Comparison of ENCODE assay signal across 18 mouse cellular contexts in genomic region chr4:31268825-31269495, GRCm38 (mm10).
DNase-seq lines count a peak whose midpoint lies in the region; ATAC-seq and TF ChIP-seq lines count a peak whose summit lies in the region.
"Had no signal": no experiment of that assay in that cellular context is flagged by ENCODE, and none has a peak within 500 bp of the region (broad histone marks: within the 10 kb centered on the region; RNA-seq: fewer than 3 reads in every experiment).

No protein-coding gene starts in this region.

- no peaks in the 10 kb centered on the region for H3K4me1 ChIP-seq in liver, embryonic 15.5 days (replicated peaks)
- no peaks in the 10 kb centered on the region for H3K4me1 ChIP-seq in intestine, embryonic 15.5 days (replicated peaks)
- no peaks in the 10 kb centered on the region for H3K4me1 ChIP-seq in intestine, postnatal 0 days (replicated peaks; ENCODE audit: control insufficient read depth, insufficient read depth, low read length)
- H3K4me1 ChIP-seq: embryonic facial prominence, embryonic 10.5 days; embryonic facial prominence, embryonic 12.5 days; forebrain, embryonic 13.5 days; forebrain, embryonic 15.5 days had no signal

- no peaks in the 10 kb centered on the region for H3K36me3 ChIP-seq in liver, embryonic 15.5 days (replicated peaks)
- H3K36me3 ChIP-seq in intestine, embryonic 15.5 days = no peaks in the 10 kb centered on the region
- no peaks in the 10 kb centered on the region for H3K36me3 ChIP-seq in intestine, postnatal 0 days (ENCODE audit: control insufficient read depth, insufficient read depth)
- H3K36me3 ChIP-seq: embryonic facial prominence, embryonic 10.5 days; embryonic facial prominence, embryonic 12.5 days; forebrain, embryonic 15.5 days had no signal

- 25% methylated on average over 3 of the region's 3 CpGs for WGBS in liver, embryonic 15.5 days (ENCODE audit: insufficient replicate concordance)
- 47% methylated on average over 3 of the region's 3 CpGs for WGBS in intestine, embryonic 15.5 days
- 27% methylated on average over 3 of the region's 3 CpGs for WGBS in intestine, postnatal 0 days

- H3K9ac ChIP-seq in liver, embryonic 15.5 days = no peak overlapping the region
- H3K9ac ChIP-seq in intestine, embryonic 15.5 days = no peak overlapping the region
- no peak overlapping the region for H3K9ac ChIP-seq in intestine, postnatal 0 days (ENCODE audit: low read depth, low read length)
- H3K9ac ChIP-seq: embryonic facial prominence, embryonic 12.5 days; forebrain, embryonic 13.5 days; forebrain, embryonic 15.5 days had no signal

- no peak for TF ChIP-seq CTCF in intestine, postnatal 0 days (IDR thresholded peaks at IDR 0.05; ENCODE audit: low read depth)

- H3K27ac ChIP-seq in liver, embryonic 15.5 days (replicated peaks) = no peak overlapping the region
- H3K27ac ChIP-seq in intestine, embryonic 15.5 days = no peak overlapping the region
- no peak overlapping the region for H3K27ac ChIP-seq in intestine, postnatal 0 days (ENCODE audit: low read depth, low read length)
- H3K27ac ChIP-seq: embryonic facial prominence, embryonic 10.5 days; embryonic facial prominence, embryonic 12.5 days; forebrain, embryonic 13.5 days; forebrain, embryonic 15.5 days had no signal

- no peak overlapping the region for H3K4me3 ChIP-seq in liver, embryonic 15.5 days (replicated peaks)
- no peak overlapping the region for H3K4me3 ChIP-seq in intestine, embryonic 15.5 days (replicated peaks)
- H3K4me3 ChIP-seq in intestine, postnatal 0 days (ENCODE audit: low read depth, low read length) = no peak overlapping the region
- H3K4me3 ChIP-seq: embryonic facial prominence, embryonic 10.5 days; embryonic facial prominence, embryonic 12.5 days; forebrain, embryonic 13.5 days; forebrain, embryonic 15.5 days had no signal

- no peaks in the 10 kb centered on the region for H3K9me3 ChIP-seq in liver, embryonic 15.5 days (replicated peaks)
- H3K9me3 ChIP-seq in intestine, embryonic 15.5 days = no peaks in the 10 kb centered on the region
- H3K9me3 ChIP-seq in intestine, postnatal 0 days (ENCODE audit: control insufficient read depth) = no peaks in the 10 kb centered on the region
- H3K9me3 ChIP-seq: embryonic facial prominence, embryonic 10.5 days; embryonic facial prominence, embryonic 12.5 days; forebrain, embryonic 13.5 days; forebrain, embryonic 15.5 days had no signal

- H3K27me3 ChIP-seq in liver, embryonic 15.5 days = no peaks in the 10 kb centered on the region
- no peaks in the 10 kb centered on the region for H3K27me3 ChIP-seq in intestine, embryonic 15.5 days (replicated peaks)
- H3K27me3 ChIP-seq in intestine, postnatal 0 days (replicated peaks; ENCODE audit: control insufficient read depth, insufficient read depth, low read length) = no peaks in the 10 kb centered on the region
- H3K27me3 ChIP-seq: embryonic facial prominence, embryonic 12.5 days; forebrain, embryonic 13.5 days; forebrain, embryonic 15.5 days had no signal

- no peak overlapping the region for H3K4me2 ChIP-seq in liver, embryonic 15.5 days
- no peak overlapping the region for H3K4me2 ChIP-seq in intestine, embryonic 15.5 days (replicated peaks)
- H3K4me2 ChIP-seq in intestine, postnatal 0 days (replicated peaks; ENCODE audit: low read depth) = no peak overlapping the region
- H3K4me2 ChIP-seq: embryonic facial prominence, embryonic 12.5 days; forebrain, embryonic 13.5 days; forebrain, embryonic 15.5 days had no signal

- 0 out of 2 replicates have a peak, but pooled peaks have one; percentile 28 for ATAC-seq in liver, embryonic 15.5 days (ENCODE audit: insufficient read depth)
- peak; percentile 91 for ATAC-seq in intestine, embryonic 15.5 days
- ATAC-seq in intestine, postnatal 0 days = peak; percentile 60
- ATAC-seq: forebrain, embryonic 13.5 days; forebrain, embryonic 15.5 days had no signal

- DNase-seq in liver = no peak
- no peak for DNase-seq in spleen, postnatal 36 days (ENCODE audit: low spot score in 2 of 2)
- DNase-seq in spleen, postnatal 14 days (ENCODE audit: low spot score in 2 of 2) = no peak
- DNase-seq: adrenal gland, adult 2 months; adrenal gland, postnatal 10 days; adrenal gland, postnatal 25 days; cerebellum, adult 11-12 months; cerebellum, adult 2 months; cerebellum, adult 9-10 months; cerebellum, postnatal 10 days; cerebellum, postnatal 25 days had no signal

Comparison
In these comparisons a context has a peak if more than half of its experiments do, and no peak if none do; other contexts are left out.
1. ATAC-seq: peak in every context shown above with its lines; median percentile 91 in intestine, embryonic 15.5 days; 60 in intestine, postnatal 0 days; 28 in liver, embryonic 15.5 days.